Mouse (Mus musculus): ENCODE data around the gene Wipi2.

DNA sequence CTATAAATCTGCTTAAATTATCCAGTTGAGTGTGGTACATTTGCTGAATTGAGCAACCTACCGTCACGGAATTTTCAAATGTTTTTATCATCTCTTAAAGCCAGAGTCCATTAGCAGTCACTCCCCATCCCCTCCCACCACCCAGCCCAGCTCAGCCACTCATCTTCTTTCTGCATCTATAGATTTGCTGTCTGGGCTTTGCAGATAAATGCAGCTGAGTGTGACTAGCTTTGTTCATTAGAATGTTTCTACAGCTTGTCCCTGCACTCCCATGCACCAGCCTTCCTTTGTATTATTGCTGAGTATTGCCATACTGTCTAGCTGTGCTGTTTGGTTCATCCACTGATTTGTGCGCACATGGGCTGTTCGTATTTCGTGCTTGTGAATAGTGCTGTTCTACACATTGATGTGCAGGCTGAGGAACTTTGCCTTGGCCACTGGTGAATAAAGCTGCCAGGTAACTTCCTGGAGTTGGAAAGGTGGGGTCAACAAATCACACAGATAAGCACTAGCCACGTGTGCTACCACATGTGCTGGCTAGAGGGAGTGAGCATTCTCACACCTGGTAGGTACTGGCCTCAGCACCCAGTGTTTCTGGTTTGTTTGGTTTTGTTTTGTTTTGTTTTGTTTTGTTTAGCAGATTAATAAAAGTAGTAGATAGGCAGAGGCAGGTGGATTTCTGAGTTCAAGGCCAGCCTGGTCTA is 23.4 kb downstream of the Wipi2 start:
- TF ChIP-seq CTCF (IDR thresholded peaks at IDR 0.05; ENCODE audit: low read depth): peak; percentile 26; the same call in 1 of the 2 replicates
- TF ChIP-seq EP300 (IDR thresholded peaks at IDR 0.05; ENCODE audit: low read depth): peak; percentile 89
